Mouse (Mus musculus) heart, embryonic 16.5 days (tissue): ENCODE measurements around the gene Dntt. TPM values are rescaled to one million over a fixed set of nuclear protein-coding genes. Genes with fewer than 3 reads are reported as not detected.

Experiments used
- ATAC-seq: fragments of 200-750 bp; cut with Nextera tagmentation; replicated peaks from 2 replicates; pipeline ENCODE4 v1.8.0; 2017; ENCODE audit warnings: moderate number of reproducible peaks; ENCODE audit not compliant: insufficient read depth, low FRiP score; ENCODE audit errors: extremely low read depth
- H3K27ac ChIP-seq: fragments of 300-500 bp; sonication (generic); 2 replicates; pipeline ENCODE4 v1.5.1; 2014; ENCODE audit warnings: mild to moderate bottlenecking, low read length, control low read depth, moderate library complexity
- H3K27me3 ChIP-seq: fragments of 300-500 bp; sonication (generic); 2 replicates; pipeline ENCODE4 v1.6.1; 2014; ENCODE audit warnings: low read length, mixed read lengths; ENCODE audit not compliant: control insufficient read depth, insufficient read depth
- H3K36me3 ChIP-seq: fragments of 300-500 bp; sonication (generic); 2 replicates; pipeline ENCODE4 v1.6.1; 2014; ENCODE audit not compliant: control insufficient read depth, insufficient read depth
- H3K4me1 ChIP-seq: fragments of 300-500 bp; sonication (generic); 2 replicates; pipeline ENCODE4 v1.6.1; 2014; ENCODE audit warnings: low read length, mixed read lengths; ENCODE audit not compliant: control insufficient read depth, insufficient read depth
- H3K4me2 ChIP-seq: fragments of 300-500 bp; sonication (generic); 2 replicates; pipeline ENCODE4 v1.6.1; 2014; ENCODE audit warnings: low read depth, mild to moderate bottlenecking, control low read depth, low read length
- H3K4me3 ChIP-seq: fragments of 300-500 bp; sonication (generic); 2 replicates; pipeline ENCODE4 v1.5.1; 2014; ENCODE audit warnings: mild to moderate bottlenecking, control low read depth, low read length
- H3K9ac ChIP-seq: fragments of 300-500 bp; sonication (generic); 2 replicates; pipeline ENCODE4 v1.6.1; 2014; ENCODE audit warnings: low read length, control low read depth
- H3K9me3 ChIP-seq: fragments of 300-500 bp; sonication (generic); replicated peaks from 2 replicates; pipeline ENCODE4 v1.6.1; 2016; ENCODE audit warnings: low read length; ENCODE audit not compliant: control insufficient read depth
- WGBS: fragments of 180-500 bp; shearing (Covaris S2); extraction: QIAGEN DNeasy Blood & Tissue Kit; methylation state at CpG from one replicate; pipeline ENCODE4 v1.1.7; 2014; 5-methylcytosine and 5-hydroxymethylcytosine counted together
- polyA plus RNA-seq: library from polyadenylated mRNA; unstranded; fragments of >200 nt; fragmentation: Nextera tagmentation; extraction: Ambion mirVana; gene quantifications from 2 replicates; pipeline ENCODE4 v1.2.1, GENCODE M21; 2015

The Dntt gene
- polyA plus RNA-seq, 1 experiment from 2014 or later, result 0.28 TPM

DNA sequence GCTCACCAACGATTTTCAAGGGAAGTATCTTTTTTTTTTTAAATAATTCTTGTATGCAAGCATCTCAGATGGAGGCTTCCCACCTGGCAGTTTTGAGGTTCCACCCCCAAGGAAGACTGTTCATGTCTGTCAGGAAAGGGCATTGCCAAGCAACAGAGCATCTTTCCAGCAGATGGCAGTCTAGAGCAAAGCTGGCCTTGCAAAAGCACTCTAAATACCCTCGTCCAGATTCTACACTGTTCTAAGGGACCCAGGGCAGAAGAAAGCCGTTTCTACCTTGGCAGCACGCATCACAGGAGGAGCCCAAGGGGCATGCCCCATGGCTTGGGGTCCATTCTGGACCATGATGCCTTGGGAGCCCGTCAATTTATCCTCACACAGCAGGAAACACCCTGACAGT lies 60.8 kb downstream of the Dntt start:
- WGBS, result 6% methylated on average over 5 of the region's 5 CpGs
- Histone ChIP-seq H3K27me3 (peaks cover 3% of the 10 kb centered on the region; the same call in 1 of the 2 replicates), H3K4me2 (no peak overlapping the region), H3K4me1 (no peaks in the 10 kb centered on the region), H3K9ac (no peak overlapping the region), H3K36me3 (no peaks in the 10 kb centered on the region), H3K27ac (no peak overlapping the region), H3K4me3 (no peak overlapping the region), H3K9me3 (no peaks in the 10 kb centered on the region)
- ATAC-seq, result no peak; the same call in 1 of the 2 replicates

DNA sequence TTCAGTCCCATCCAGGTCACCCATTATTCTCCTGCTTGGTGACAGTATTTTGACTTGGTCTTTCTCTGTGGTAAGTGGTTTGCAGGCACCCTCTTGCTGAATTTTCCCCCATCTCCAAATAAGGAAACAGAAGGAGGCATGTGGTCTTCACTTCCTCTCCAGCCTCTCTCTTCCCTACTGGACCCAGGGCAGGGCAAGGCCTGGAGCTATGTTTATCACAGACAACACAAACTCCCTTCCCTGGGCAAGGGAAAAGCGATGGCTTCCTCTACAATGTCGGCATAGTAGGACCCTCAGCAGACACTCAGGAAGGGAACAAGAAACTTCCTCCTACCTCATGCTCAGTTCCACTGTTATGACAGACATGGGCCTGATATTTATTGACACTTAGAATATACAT lies 62.8 kb downstream of the Dntt start:
- Histone ChIP-seq H3K27ac (no peak overlapping the region), H3K4me3 (no peak overlapping the region), H3K27me3 (peaks cover 3% of the 10 kb centered on the region; the same call in 1 of the 2 replicates), H3K9ac (no peak overlapping the region), H3K9me3 (no peaks in the 10 kb centered on the region), H3K36me3 (no peaks in the 10 kb centered on the region), H3K4me1 (no peaks in the 10 kb centered on the region), H3K4me2 (no peak overlapping the region)
- 45% methylated on average over 2 of the region's 2 CpGs for WGBS
- no peak for ATAC-seq

DNA sequence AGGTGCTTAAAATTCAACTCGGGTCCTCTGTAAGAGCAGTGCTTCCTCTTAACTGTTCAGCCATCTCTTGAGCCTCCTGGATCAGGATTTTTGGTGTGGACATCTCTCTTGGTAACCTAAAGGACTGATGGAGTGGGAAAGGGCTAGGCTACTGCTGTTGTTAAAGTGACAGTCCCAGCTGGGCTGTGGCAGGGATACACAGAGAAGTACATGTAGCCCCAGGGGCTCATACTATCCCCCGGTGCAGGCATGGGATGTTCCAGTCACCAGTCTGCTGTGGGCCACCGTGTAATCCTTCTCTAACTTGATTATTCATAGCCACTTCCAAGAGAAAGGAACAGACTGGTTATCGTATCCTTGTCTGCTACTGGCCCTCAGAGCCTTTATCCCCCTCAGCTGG lies 68.0 kb downstream of the Dntt start:
- Histone ChIP-seq H3K9me3 (no peaks in the 10 kb centered on the region), H3K4me2 (no peak overlapping the region), H3K27me3 (no peaks in the 10 kb centered on the region; the same call in 1 of the 2 replicates), H3K4me1 (no peaks in the 10 kb centered on the region), H3K36me3 (no peaks in the 10 kb centered on the region), H3K27ac (no peak overlapping the region), H3K4me3 (no peak overlapping the region), H3K9ac (no peak overlapping the region)
- ATAC-seq, result no peak
- WGBS, result 54% methylated on average over 4 of the region's 4 CpGs

DNA sequence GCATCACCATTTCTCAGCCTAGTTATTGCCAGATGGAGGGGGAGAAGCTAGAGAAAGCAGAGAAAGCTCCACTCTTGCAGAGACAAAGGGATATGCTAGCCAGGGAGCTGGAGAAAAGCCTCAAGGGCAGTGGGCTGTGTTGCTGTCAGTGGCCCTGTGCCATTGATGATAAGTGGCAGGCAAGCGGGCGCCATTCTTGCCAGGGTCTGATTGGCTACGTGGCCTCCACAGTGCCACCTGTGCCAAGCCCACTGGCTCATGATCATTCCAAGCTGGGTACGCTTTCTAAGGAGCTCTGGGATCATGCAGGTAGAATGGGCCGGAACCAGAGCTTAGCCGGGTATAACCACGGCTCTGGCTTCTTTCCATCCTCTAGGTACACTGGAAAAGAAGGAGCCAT lies 71.8 kb downstream of the Dntt start:
- H3K4me3 ChIP-seq, result no peak overlapping the region

DNA sequence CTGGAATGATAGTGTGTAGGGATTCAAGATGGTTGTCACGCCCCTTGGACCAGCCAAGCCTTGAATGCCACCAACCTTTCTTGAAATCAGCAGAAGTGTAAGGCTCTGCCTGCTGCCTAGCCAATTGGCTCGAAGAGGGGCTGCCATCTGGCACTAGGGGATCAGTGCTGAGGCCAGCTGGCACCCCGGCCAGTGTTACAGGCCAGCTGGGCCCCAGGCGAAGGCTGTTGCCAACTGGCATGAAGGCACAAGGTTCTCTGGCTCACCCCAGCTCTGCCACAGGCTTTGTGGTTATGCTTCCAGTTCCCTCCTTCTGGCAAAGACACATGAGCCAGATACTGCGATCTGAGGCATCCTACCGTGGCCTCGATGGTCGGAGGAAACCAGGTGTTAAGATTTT lies 72.3 kb downstream of the Dntt start:
- H3K9ac ChIP-seq, result no peak overlapping the region
- H3K27me3 ChIP-seq, result peaks cover 4% of the 10 kb centered on the region; the same call in 1 of the 2 replicates
- no peak overlapping the region for H3K27ac ChIP-seq
- no peak for ATAC-seq
- H3K9me3 ChIP-seq, result no peaks in the 10 kb centered on the region
- no peaks in the 10 kb centered on the region for H3K4me1 ChIP-seq
- no peak overlapping the region for H3K4me3 ChIP-seq
- WGBS, result 79% methylated on average over 8 of the region's 8 CpGs
- H3K4me2 ChIP-seq, result no peak overlapping the region
- no peaks in the 10 kb centered on the region for H3K36me3 ChIP-seq

More for the DNA sequence above, 71.8 kb downstream of the Dntt start:
- ATAC-seq, result no peak
- Histone ChIP-seq H3K9me3 (no peaks in the 10 kb centered on the region), H3K4me2 (no peak overlapping the region), H3K36me3 (no peaks in the 10 kb centered on the region), H3K9ac (no peak overlapping the region), H3K4me1 (no peaks in the 10 kb centered on the region), H3K27me3 (peaks cover 2% of the 10 kb centered on the region; the same call in 1 of the 2 replicates), H3K27ac (no peak overlapping the region)
- WGBS, result 86% methylated on average over 7 of the region's 7 CpGs

DNA sequence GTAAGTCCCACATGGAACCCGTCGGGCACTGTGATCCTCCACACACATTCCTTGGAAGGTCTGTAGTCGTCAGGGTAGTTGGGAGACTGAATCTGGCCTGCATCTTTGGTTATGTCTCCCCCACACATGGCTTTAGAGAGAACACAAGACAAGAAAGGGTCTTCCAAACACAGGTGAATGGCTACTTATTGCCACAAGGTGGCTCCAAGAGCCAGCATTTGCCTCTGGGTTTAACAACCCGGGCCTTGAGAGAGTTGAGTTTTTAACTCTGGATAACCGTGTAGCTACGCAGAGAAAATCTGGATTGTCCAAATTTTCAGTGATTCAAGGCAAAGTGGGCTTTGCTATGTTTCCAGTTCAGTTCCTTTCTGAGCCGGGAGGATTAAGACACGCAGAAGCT lies 75.8 kb downstream of the Dntt start:
- no peak overlapping the region for H3K9ac ChIP-seq
- no peak overlapping the region for H3K27ac ChIP-seq
- no peak overlapping the region for H3K4me3 ChIP-seq
- no peaks in the 10 kb centered on the region for H3K9me3 ChIP-seq
- H3K36me3 ChIP-seq, result no peaks in the 10 kb centered on the region
- H3K27me3 ChIP-seq, result peaks cover 4% of the 10 kb centered on the region; the same call in 1 of the 2 replicates
- no peak for ATAC-seq
- H3K4me1 ChIP-seq, result no peaks in the 10 kb centered on the region
- WGBS, result 47% methylated on average over 8 of the region's 8 CpGs
- no peak overlapping the region for H3K4me2 ChIP-seq

DNA sequence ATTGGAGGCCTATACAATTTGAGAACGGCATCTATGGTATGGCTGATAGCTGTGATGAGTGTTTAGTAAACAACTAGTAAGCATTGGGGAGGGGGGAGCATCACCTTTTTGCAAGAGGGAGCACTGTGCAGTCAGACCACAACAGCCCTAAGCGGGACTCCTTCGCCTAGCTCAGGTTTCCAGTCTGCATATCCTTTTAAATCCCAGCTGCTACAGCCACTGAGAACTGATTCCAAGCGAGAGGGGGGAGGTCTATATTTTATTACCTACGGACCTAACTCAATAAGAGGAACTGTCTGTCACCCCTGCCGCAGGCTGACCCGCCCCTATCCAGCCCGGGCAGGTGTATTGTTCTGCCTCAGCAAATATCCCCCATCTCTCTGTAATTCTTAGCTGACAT lies 78.5 kb downstream of the Dntt start:
- Histone ChIP-seq H3K4me1 (no peaks in the 10 kb centered on the region), H3K4me2 (no peak overlapping the region), H3K4me3 (no peak overlapping the region), H3K9me3 (no peaks in the 10 kb centered on the region), H3K9ac (no peak overlapping the region), H3K27me3 (peaks cover 4% of the 10 kb centered on the region; the same call in 1 of the 2 replicates), H3K36me3 (no peaks in the 10 kb centered on the region), H3K27ac (no peak overlapping the region)
- ATAC-seq, result no peak
- 75% methylated on average over 8 of the region's 8 CpGs for WGBS

DNA sequence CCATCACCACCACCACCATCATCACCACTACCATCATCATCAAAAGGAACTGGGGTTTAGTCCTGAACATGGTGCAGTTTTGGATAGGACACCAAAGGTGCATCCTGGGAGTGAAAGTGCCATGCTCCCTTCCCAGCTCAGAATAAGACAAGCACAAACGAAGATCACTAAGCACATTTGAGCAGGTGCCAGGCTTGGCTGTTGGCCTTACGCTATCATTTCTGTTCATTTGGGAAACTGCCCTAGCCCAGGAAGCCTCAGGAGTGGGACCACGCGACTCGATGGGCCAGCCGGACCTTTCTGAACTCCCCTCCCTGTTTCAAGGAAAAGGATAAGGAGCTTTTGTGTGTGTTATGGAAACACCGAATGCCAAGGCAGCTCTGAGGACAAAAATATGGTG lies 79.6 kb downstream of the Dntt start:
- 80% methylated on average over 7 of the region's 7 CpGs for WGBS
- Histone ChIP-seq H3K9me3 (no peaks in the 10 kb centered on the region), H3K4me1 (no peaks in the 10 kb centered on the region), H3K9ac (no peak overlapping the region), H3K27me3 (peaks cover 4% of the 10 kb centered on the region; the same call in 1 of the 2 replicates), H3K36me3 (no peaks in the 10 kb centered on the region), H3K4me3 (no peak overlapping the region), H3K4me2 (no peak overlapping the region), H3K27ac (no peak overlapping the region)
- ATAC-seq, result no peak
